Mouse (Mus musculus): ENCODE measurements at regions not wholly inside any gene's neighbourhood (a gene's known extent, or its start where the extent isn't known, plus 50 kb on each side); places are given as distances from the start of the nearest gene placed in this dataset.

DNA sequence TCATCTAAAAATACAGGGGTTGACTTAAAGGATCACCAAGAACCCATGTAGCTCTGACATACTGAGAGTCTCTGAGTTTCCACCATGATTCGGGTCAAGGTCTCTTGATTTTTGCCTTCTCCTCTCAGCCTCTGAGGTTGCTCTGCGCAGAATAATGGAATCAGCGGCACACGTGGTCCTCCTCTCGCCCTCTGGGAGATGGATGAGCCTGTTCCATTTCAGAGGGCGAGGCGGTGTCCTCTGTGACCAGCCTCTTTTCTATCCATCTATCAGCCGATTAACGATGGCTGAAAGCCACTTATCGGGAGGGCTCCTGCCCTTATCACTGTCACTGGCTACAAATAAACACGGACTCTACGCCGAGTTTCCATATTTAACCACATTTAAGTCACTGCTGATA lies 124.6 kb upstream of the Pax6 start:
- H3ac ChIP-seq (ENCODE audit: control insufficient read depth, insufficient read length): no peak overlapping the region
- no peak overlapping the region for H3K4me2 ChIP-seq (ENCODE audit: low read depth)
- H3K4me3 ChIP-seq: no peak overlapping the region
- no peaks in the 10 kb centered on the region for H3K79me2 ChIP-seq (ENCODE audit: control insufficient read depth, insufficient read depth)
- no peaks in the 10 kb centered on the region for H3K36me3 ChIP-seq (ENCODE audit: control insufficient read depth, insufficient read depth)
- no peaks in the 10 kb centered on the region for H3K27me3 ChIP-seq (ENCODE audit: control insufficient read depth, insufficient read depth, insufficient read length)
- TF ChIP-seq REST (IDR thresholded peaks at IDR 0.05; ENCODE audit: insufficient read depth, insufficient read length) (no peak), CEBPB (IDR thresholded peaks at IDR 0.05; ENCODE audit: insufficient read depth, poor library complexity, severe bottlenecking) (no peak), MYOG (IDR thresholded peaks at IDR 0.05; ENCODE audit: control insufficient read depth in 1 of 3, insufficient read depth in 1 of 3, insufficient read length in 2 of 3, low read depth in 2 of 3) (no peak), POLR2AphosphoS2 (IDR thresholded peaks at IDR 0.05; ENCODE audit: insufficient read length, low read depth) (no peak), TCF12 (IDR thresholded peaks at IDR 0.05; ENCODE audit: insufficient read depth, poor library complexity, severe bottlenecking) (no peak), MAX (IDR thresholded peaks at IDR 0.05; ENCODE audit: low read depth) (no peak), SRF (IDR thresholded peaks at IDR 0.05; ENCODE audit: control insufficient read depth, insufficient read length, low read depth) (no peak), TCF3 (IDR thresholded peaks at IDR 0.05; ENCODE audit: insufficient read length, low read depth) (no peak), MYOD1 (IDR thresholded peaks at IDR 0.05; ENCODE audit: control insufficient read depth in 1 of 3, insufficient read length in 2 of 3, low read depth in 2 of 3) (no peak), POLR2A (IDR thresholded peaks at IDR 0.05; ENCODE audit: insufficient read length, low read depth) (no peak), USF1 (IDR thresholded peaks at IDR 0.05; ENCODE audit: low read depth) (no peak), E2F4 (IDR thresholded peaks at IDR 0.05; ENCODE audit: insufficient read depth) (no peak)

DNA sequence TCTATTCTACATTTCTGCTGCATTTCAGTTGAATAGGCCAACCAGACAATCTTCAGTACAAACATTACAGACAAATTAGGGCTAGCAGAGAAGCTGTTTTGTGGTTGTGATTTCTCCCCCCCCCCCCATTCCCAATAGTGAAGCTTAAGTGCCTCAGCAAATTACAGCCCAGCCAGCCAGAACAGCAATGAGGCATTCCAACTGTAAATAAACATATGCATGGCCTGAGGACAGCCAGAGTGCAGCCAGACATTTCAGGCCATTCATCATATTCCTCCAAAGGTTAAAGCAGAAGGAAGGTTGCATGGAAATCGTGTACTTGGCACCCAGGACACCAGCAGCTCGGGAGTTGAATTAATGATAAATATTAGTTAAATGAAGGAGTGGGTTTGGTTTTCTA lies 116.6 kb upstream of the Pax6 start:
- Histone ChIP-seq H3K36me3 (ENCODE audit: control insufficient read depth, insufficient read depth) (no peaks in the 10 kb centered on the region), H3K27me3 (ENCODE audit: control insufficient read depth, insufficient read depth, insufficient read length) (no peaks in the 10 kb centered on the region), H3K4me2 (ENCODE audit: low read depth) (no peak overlapping the region), H3K4me3 (no peak overlapping the region), H3ac (ENCODE audit: control insufficient read depth, insufficient read length) (no peak overlapping the region), H3K79me2 (ENCODE audit: control insufficient read depth, insufficient read depth) (no peaks in the 10 kb centered on the region)
- TF ChIP-seq CEBPB (IDR thresholded peaks at IDR 0.05; ENCODE audit: insufficient read depth, poor library complexity, severe bottlenecking) (no peak), POLR2AphosphoS2 (IDR thresholded peaks at IDR 0.05; ENCODE audit: insufficient read length, low read depth) (no peak), TCF12 (IDR thresholded peaks at IDR 0.05; ENCODE audit: insufficient read depth, poor library complexity, severe bottlenecking) (no peak), POLR2A (IDR thresholded peaks at IDR 0.05; ENCODE audit: insufficient read length, low read depth) (no peak), MYOD1 (IDR thresholded peaks at IDR 0.05; ENCODE audit: control insufficient read depth in 1 of 3, insufficient read length in 2 of 3, low read depth in 2 of 3) (no peak), SRF (IDR thresholded peaks at IDR 0.05; ENCODE audit: control insufficient read depth, insufficient read length, low read depth) (no peak), REST (IDR thresholded peaks at IDR 0.05; ENCODE audit: insufficient read depth, insufficient read length) (no peak), TCF3 (IDR thresholded peaks at IDR 0.05; ENCODE audit: insufficient read length, low read depth) (no peak), USF1 (IDR thresholded peaks at IDR 0.05; ENCODE audit: low read depth) (no peak), MYOG (IDR thresholded peaks at IDR 0.05; ENCODE audit: control insufficient read depth in 1 of 3, insufficient read depth in 1 of 3, insufficient read length in 2 of 3, low read depth in 2 of 3) (no peak), E2F4 (IDR thresholded peaks at IDR 0.05; ENCODE audit: insufficient read depth) (no peak), MAX (IDR thresholded peaks at IDR 0.05; ENCODE audit: low read depth) (no peak)

DNA sequence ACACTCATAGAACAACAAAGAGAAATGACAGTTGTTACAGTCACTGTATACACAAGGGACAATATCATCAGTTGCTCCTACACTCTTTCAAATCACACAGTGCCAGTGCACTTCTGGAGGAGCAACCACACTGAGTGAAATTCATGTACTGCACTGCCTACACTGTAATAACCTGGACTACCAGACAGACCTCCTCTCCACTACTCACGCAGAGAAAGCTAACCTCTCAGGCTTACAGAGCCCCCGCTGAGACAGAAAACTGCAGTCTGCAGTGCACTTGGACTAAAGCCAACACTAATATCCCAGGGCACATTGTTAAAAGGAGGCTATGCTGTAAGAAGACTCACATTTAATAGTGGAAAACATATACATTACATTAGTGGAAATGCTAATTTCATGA lies 81.9 kb upstream of the Pax6 start:
- no peak overlapping the region for H3K4me2 ChIP-seq (ENCODE audit: low read depth)
- no peaks in the 10 kb centered on the region for H3K36me3 ChIP-seq (ENCODE audit: control insufficient read depth, insufficient read depth)
- no peaks in the 10 kb centered on the region for H3K27me3 ChIP-seq (ENCODE audit: control insufficient read depth, insufficient read depth, insufficient read length)
- H3K79me2 ChIP-seq (ENCODE audit: control insufficient read depth, insufficient read depth): no peaks in the 10 kb centered on the region
- no peak overlapping the region for H3K4me3 ChIP-seq
- H3ac ChIP-seq (ENCODE audit: control insufficient read depth, insufficient read length): no peak overlapping the region
- TF ChIP-seq TCF12 (IDR thresholded peaks at IDR 0.05; ENCODE audit: insufficient read depth, poor library complexity, severe bottlenecking) (no peak), MYOG (IDR thresholded peaks at IDR 0.05; ENCODE audit: control insufficient read depth in 1 of 3, insufficient read depth in 1 of 3, insufficient read length in 2 of 3, low read depth in 2 of 3) (no peak), POLR2AphosphoS2 (IDR thresholded peaks at IDR 0.05; ENCODE audit: insufficient read length, low read depth) (no peak), REST (IDR thresholded peaks at IDR 0.05; ENCODE audit: insufficient read depth, insufficient read length) (no peak), POLR2A (IDR thresholded peaks at IDR 0.05; ENCODE audit: insufficient read length, low read depth) (no peak), CEBPB (IDR thresholded peaks at IDR 0.05; ENCODE audit: insufficient read depth, poor library complexity, severe bottlenecking) (no peak), E2F4 (IDR thresholded peaks at IDR 0.05; ENCODE audit: insufficient read depth) (no peak), SRF (IDR thresholded peaks at IDR 0.05; ENCODE audit: control insufficient read depth, insufficient read length, low read depth) (no peak), USF1 (IDR thresholded peaks at IDR 0.05; ENCODE audit: low read depth) (no peak), TCF3 (IDR thresholded peaks at IDR 0.05; ENCODE audit: insufficient read length, low read depth) (no peak), MAX (IDR thresholded peaks at IDR 0.05; ENCODE audit: low read depth) (no peak), MYOD1 (IDR thresholded peaks at IDR 0.05; ENCODE audit: control insufficient read depth in 1 of 3, insufficient read length in 2 of 3, low read depth in 2 of 3) (no peak)

DNA sequence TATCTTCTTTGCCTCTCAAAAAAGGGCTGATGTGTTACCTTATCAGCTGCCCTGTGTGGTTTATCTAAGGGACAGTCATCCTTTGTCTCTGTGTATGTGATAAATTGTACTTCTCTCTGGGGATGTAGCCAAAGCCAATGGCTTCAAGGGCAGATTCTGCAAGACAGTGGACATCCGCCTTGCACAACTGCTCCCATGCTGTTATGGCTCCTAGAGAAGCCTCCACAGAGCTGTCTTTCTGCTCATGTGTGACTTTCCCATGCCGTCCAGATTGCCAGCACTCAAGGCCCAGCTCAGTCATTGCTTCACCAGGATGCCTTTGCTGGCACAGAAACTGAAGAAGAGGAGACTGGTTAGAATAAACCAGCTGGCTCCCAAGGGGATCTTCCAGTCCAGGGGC lies 74.6 kb upstream of the Pax6 start:
- TF ChIP-seq TCF12 (IDR thresholded peaks at IDR 0.05; ENCODE audit: insufficient read depth, poor library complexity, severe bottlenecking) (no peak), CEBPB (IDR thresholded peaks at IDR 0.05; ENCODE audit: insufficient read depth, poor library complexity, severe bottlenecking) (no peak), MYOG (IDR thresholded peaks at IDR 0.05; ENCODE audit: control insufficient read depth in 1 of 3, insufficient read depth in 1 of 3, insufficient read length in 2 of 3, low read depth in 2 of 3) (no peak)
- Histone ChIP-seq H3K79me2 (ENCODE audit: control insufficient read depth, insufficient read depth) (no peaks in the 10 kb centered on the region), H3K4me3 (no peak overlapping the region), H3K4me2 (ENCODE audit: low read depth) (no peak overlapping the region), H3K27me3 (ENCODE audit: control insufficient read depth, insufficient read depth, insufficient read length) (no peaks in the 10 kb centered on the region), H3K36me3 (ENCODE audit: control insufficient read depth, insufficient read depth) (no peaks in the 10 kb centered on the region), H3ac (ENCODE audit: control insufficient read depth, insufficient read length) (no peak overlapping the region)

DNA sequence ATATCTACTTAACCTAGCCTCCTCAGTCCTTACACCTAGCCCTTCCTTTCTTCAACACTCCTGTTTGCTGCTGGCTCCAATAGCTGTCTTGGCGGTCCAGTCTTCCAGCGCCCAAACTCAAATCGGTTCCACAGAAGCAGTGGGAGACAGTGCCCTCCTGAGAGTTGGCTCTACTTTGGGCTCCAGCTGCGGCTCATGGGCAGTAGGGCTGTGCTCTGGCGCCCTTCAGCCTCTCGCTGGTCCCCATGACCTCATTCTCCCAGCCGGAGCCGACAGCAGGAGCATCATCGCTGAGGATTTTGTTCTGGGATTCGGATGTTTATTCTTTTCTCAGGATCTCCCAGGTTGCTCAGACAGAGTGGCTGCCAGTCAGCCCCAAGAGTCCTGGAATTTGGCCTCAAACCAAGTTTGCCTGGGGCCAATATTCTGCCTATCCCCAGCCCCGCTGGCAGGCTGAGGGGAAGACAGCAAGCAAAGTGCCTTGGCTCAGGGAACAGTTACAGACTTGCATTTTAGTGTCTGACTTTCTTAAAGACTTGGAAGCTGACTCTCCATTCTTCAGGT lies 64.1 kb upstream of the Pax6 start:
- H3K79me2 ChIP-seq (ENCODE audit: control insufficient read depth, insufficient read depth): no peaks in the 10 kb centered on the region
- no peak for TF ChIP-seq TCF12 (IDR thresholded peaks at IDR 0.05; ENCODE audit: insufficient read depth, poor library complexity, severe bottlenecking)
- TF ChIP-seq MAX (IDR thresholded peaks at IDR 0.05; ENCODE audit: low read depth): no peak
- TF ChIP-seq POLR2A (IDR thresholded peaks at IDR 0.05; ENCODE audit: insufficient read length, low read depth): no peak
- no peak for TF ChIP-seq USF1 (IDR thresholded peaks at IDR 0.05; ENCODE audit: low read depth)
- no peak for TF ChIP-seq CEBPB (IDR thresholded peaks at IDR 0.05; ENCODE audit: insufficient read depth, poor library complexity, severe bottlenecking)
- no peak for TF ChIP-seq SRF (IDR thresholded peaks at IDR 0.05; ENCODE audit: control insufficient read depth, insufficient read length, low read depth)
- no peak for TF ChIP-seq POLR2AphosphoS2 (IDR thresholded peaks at IDR 0.05; ENCODE audit: insufficient read length, low read depth)
- TF ChIP-seq REST (IDR thresholded peaks at IDR 0.05; ENCODE audit: insufficient read depth, insufficient read length): no peak
- H3K4me2 ChIP-seq (ENCODE audit: low read depth): no peak overlapping the region
- H3K4me3 ChIP-seq: no peak overlapping the region
- no peaks in the 10 kb centered on the region for H3K27me3 ChIP-seq (ENCODE audit: control insufficient read depth, insufficient read depth, insufficient read length)
- H3ac ChIP-seq (ENCODE audit: control insufficient read depth, insufficient read length): no peak overlapping the region
- H3K36me3 ChIP-seq (ENCODE audit: control insufficient read depth, insufficient read depth): no peaks in the 10 kb centered on the region
